Mouse (Mus musculus) spleen, postnatal 10 days (tissue): ENCODE data around the gene Evl.
A peak's percentile ranks its signal among the peaks of the same experiment; 100 is the strongest.
"Not testable (repeated sequence)": the region's sequence is repeated elsewhere in the genome, so short reads cannot be mapped to it uniquely, and the experiment has no call there.

Experiments used
- DNase-seq, 2 experiments: peaks; one replicate each; pipeline ENCODE4 v3.0.0; 2021 to 2022; ENCODE audit warnings: low spot score in 2 of 2

The Evl gene

GRCm38 (mm10) chr12:108554120-108554841, at the start of gene Evl:
Gene Evl, plus strand, starts transcription at chr12:108554720.
- DNase-seq, result peak; percentile 29 to 76

- DNase-seq, result no peak
Observed at GRCm38 (mm10) chr12:108505846-108506245, 48.7 kb upstream of the Evl start.

- DNase-seq, result not testable (repeated sequence)
Observed at GRCm38 (mm10) chr12:108507046-108507445, 47.5 kb upstream of the Evl start.

GRCm38 (mm10) chr12:108510571-108510970, 43.9 kb upstream of the Evl start:
- DNase-seq, result no peak

GRCm38 (mm10) chr12:108511009-108511408, 43.5 kb upstream of the Evl start:
- DNase-seq, result no peak

- DNase-seq, result no peak
Observed at GRCm38 (mm10) chr12:108515464-108515863, 39.1 kb upstream of the Evl start.

- no peak for DNase-seq
Observed at GRCm38 (mm10) chr12:108519374-108519773, 35.1 kb upstream of the Evl start.

GRCm38 (mm10) chr12:108529214-108529613, 25.3 kb upstream of the Evl start:
- DNase-seq, result peak in 1 of 2 experiments; percentile 52

- DNase-seq, result no peak
Observed at GRCm38 (mm10) chr12:108534484-108534883, 20.0 kb upstream of the Evl start.

- DNase-seq, result peak in 1 of 2 experiments; percentile 34
Observed at GRCm38 (mm10) chr12:108536461-108536860, 18.1 kb upstream of the Evl start.

GRCm38 (mm10) chr12:108541088-108541487, 13.4 kb upstream of the Evl start:
- DNase-seq, result peak in 1 of 2 experiments; percentile 40

GRCm38 (mm10) chr12:108546508-108547153, 7.9 kb upstream of the Evl start:
- no peak for DNase-seq

- DNase-seq, result no peak
Observed at GRCm38 (mm10) chr12:108547251-108547875, 7.2 kb upstream of the Evl start.

- no peak for DNase-seq
Observed at GRCm38 (mm10) chr12:108551731-108552130, 2.8 kb upstream of the Evl start.

- no peak for DNase-seq
Observed at GRCm38 (mm10) chr12:108553079-108553478, 1.4 kb upstream of the Evl start.

GRCm38 (mm10) chr12:108554861-108555556, 489 bp downstream of the Evl start:
- peak; percentile 20 to 24 for DNase-seq

GRCm38 (mm10) chr12:108558194-108558593, 3.7 kb downstream of the Evl start:
- DNase-seq, result no peak

GRCm38 (mm10) chr12:108563238-108563637, 8.7 kb downstream of the Evl start:
- DNase-seq, result peak in 1 of 2 experiments; percentile 33

GRCm38 (mm10) chr12:108564910-108565506, 10.5 kb downstream of the Evl start:
- DNase-seq, result no peak

- DNase-seq, result no peak
Observed at GRCm38 (mm10) chr12:108579156-108579871, 24.8 kb downstream of the Evl start.

GRCm38 (mm10) chr12:108583775-108584174, 29.3 kb downstream of the Evl start:
- no peak for DNase-seq
